Mouse (Mus musculus): ENCODE data around the gene Gm11938.

GRCm38 (mm10) chr11:99556753-99557152, 46.4 kb downstream of the Gm11938 start, which contains the start of gene Krtap3-2:
- no peak for TF ChIP-seq CTCF (IDR thresholded peaks at IDR 0.05; ENCODE audit: borderline replicate concordance, extremely low read depth, insufficient read depth, insufficient read length)
- TF ChIP-seq POLR2A (IDR thresholded peaks at IDR 0.05; ENCODE audit: borderline replicate concordance, extremely low read depth, insufficient read depth, insufficient read length, poor library complexity, severe bottlenecking) = no peak

Measured in brain, embryonic 14.5 days (tissue).